Mouse (Mus musculus) colon, adult 2 months (tissue): ENCODE results near the gene Ube2a. TPM values are rescaled to one million over a fixed set of nuclear protein-coding genes. Genes with fewer than 3 reads are reported as not detected.

Source experiments
- polyA plus RNA-seq: library from polyadenylated mRNA; depleted of rRNA; stranded (reverse); fragments of >200 nt; gene quantifications from 2 replicates; pipeline ENCODE4 v1.2.3, GENCODE M21; 2012; rRNA removed

Ube2a gene
- polyA plus RNA-seq: 40.7 and 46.3 TPM in 2 replicates

DNA sequence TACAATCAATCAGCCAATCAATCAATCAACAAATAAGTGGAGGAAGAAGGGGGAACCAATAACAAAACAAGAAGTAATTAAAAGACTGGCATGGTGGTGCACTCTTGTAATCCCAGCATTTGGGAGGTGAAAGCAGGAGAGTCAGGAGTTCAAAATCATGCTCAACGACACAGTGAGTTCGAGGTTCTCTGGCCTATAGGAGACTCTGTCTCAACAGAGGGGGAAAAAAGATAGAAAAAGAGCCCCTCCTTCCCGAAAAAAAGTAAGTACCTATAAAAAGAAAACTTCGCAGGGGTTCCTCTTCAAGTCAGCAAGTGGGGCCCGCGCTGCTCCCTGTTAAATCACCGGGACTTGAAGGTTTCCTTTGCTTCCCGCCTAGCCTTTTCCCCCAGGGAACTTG lies at the start of gene Ube2a, which contains the start of gene C330007P06Rik:
Ube2a (plus strand) TSS at position 136 of the 400 bp plus-strand sequence.
C330007P06Rik (minus strand) TSS at position 347 of the 400 bp plus-strand sequence.

DNA sequence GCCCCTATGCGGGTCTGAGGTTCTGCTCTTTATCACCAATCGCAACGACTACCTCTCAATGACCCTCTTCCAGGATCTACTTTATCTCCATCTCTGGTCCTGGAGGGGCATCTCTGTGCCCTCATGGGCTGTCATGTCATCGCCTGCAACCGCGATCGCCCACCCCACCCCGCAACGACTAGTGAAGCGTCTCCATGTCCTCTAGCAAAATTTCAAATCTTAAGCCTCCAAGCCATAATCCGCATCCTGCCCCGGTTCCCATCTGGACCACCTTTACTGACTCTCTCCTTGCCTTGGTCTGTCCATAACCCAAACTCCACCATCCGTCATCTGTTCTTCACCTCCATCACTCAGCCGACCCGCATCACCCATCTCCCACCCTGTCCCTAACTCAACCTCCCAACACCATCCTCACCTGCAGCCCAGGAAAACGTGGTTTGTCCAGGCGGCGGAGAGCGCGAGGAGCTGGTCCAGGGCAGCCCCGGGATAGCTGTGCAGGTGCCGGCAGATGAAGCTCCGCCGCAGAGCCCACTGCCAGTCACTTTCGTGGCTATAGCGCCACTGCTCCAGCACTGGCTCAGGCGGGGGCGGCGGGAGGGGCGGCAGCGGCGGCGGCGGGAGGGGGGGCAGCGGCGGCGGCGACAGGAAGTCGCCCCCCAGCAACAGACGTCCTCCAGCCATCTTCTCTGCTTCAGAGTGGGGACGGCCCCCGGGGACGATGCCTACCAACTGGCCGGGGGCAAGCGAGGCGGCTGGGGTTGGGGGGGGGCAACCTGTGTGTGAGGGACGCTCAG lies 28.8 kb downstream of the Ube2a start, which contains the start of gene Nkrf:
Nkrf (minus strand) TSS at position 579 of the 794 bp plus-strand sequence.

Other genes starting within 250 kb of the Ube2a start
- 0.10 and 0.17 TPM in 2 replicates for gene Akap17b, start 228.5 kb upstream of the Ube2a start, polyA plus RNA-seq
- gene Slc25a43, start 130.2 kb upstream of the Ube2a start, polyA plus RNA-seq: 0.49 and 1.2 TPM in 2 replicates
- gene Slc25a5, start 78.2 kb upstream of the Ube2a start, polyA plus RNA-seq: 1,316 and 1,531 TPM in 2 replicates
- gene C330007P06Rik, start 211 bp downstream of the Ube2a start, polyA plus RNA-seq: 10.1 and 15.5 TPM in 2 replicates
- 0.20 and 0.45 TPM in 2 replicates for gene Nkrf, start 29.0 kb downstream of the Ube2a start, polyA plus RNA-seq
- gene Sept6, start 117.9 kb downstream of the Ube2a start, polyA plus RNA-seq: 9.3 and 11.4 TPM in 2 replicates
- gene Sowahd, start 174.9 kb downstream of the Ube2a start, polyA plus RNA-seq: not detected in 2 replicates
- 31.9 and 65.0 TPM in 2 replicates for gene Rpl39, start 211.5 kb downstream of the Ube2a start, polyA plus RNA-seq
- 1.8 and 2.5 TPM in 2 replicates for gene Upf3b, start 236.4 kb downstream of the Ube2a start, polyA plus RNA-seq